18 mouse cellular contexts compared by ENCODE assay signal in the genomic region with DNA sequence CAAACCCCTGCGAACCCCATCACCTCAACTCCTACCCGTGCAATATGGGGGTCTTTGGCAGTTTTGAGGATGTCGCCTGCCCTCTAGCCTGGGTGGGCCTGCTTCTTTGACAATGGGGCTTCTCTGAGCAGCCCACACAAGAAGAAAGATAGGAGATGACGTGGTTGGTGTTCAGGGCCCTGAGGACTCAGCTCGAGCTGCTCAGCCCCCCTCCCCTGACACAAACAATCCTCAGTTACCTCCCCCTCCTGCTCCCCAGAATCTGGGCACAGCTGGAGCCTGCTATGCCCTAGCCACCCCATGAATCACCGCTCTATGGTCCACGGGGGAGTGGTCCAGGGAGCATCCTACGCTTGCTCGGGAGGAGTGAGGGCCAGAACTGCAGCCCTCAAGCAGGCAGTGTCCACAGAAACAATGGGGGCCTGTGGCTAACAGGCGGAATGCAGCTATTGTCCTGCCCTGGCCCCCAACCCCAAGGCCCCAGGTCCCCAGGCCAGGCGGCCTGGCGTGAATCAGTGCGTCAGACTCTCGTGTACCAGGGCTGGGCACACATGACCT. TPM values are rescaled to one million over a fixed set of nuclear protein-coding genes. Genes with fewer than 3 reads are reported as not detected.
DNase-seq lines count a peak whose midpoint lies in the region; ATAC-seq and TF ChIP-seq lines count a peak whose summit lies in the region.
"Had no signal": no experiment of that assay in that cellular context is flagged by ENCODE, and none has a peak within 500 bp of the region (broad histone marks: within the 10 kb centered on the region; RNA-seq: fewer than 3 reads in every experiment).

No protein-coding gene starts in this region.

- peaks cover 34% of the 10 kb centered on the region for H3K4me1 ChIP-seq in E14TG2a.4 (replicated peaks; ENCODE audit: low read depth, low read length)
- H3K4me1 ChIP-seq in midbrain, embryonic 14.5 days (ENCODE audit: control insufficient read depth, insufficient read depth, low read length): peaks cover 30% of the 10 kb centered on the region

- TF ChIP-seq CTCF in E14TG2a.4 (conservative IDR thresholded peaks at IDR 0.05; ENCODE audit: low read length): no peak

- H3K4me3 ChIP-seq in E14TG2a.4 (replicated peaks; ENCODE audit: low read length): peak overlapping the region; percentile 26; the same call in 1 of the 2 replicates
- H3K4me3 ChIP-seq in midbrain, embryonic 14.5 days (replicated peaks; ENCODE audit: low read depth, low read length): no peak overlapping the region
- H3K4me3 ChIP-seq: embryonic facial prominence, embryonic 12.5 days; limb, embryonic 15.5 days had no signal

- H3K4me2 ChIP-seq in midbrain, embryonic 14.5 days (ENCODE audit: low read length): peak overlapping the region; percentile 33
- H3K4me2 ChIP-seq: embryonic facial prominence, embryonic 12.5 days; limb, embryonic 15.5 days had no signal

- peak overlapping the region; percentile 34; the same call in 1 of the 2 replicates for H3K9ac ChIP-seq in midbrain, embryonic 14.5 days (replicated peaks; ENCODE audit: low read length)
- H3K9ac ChIP-seq: embryonic facial prominence, embryonic 12.5 days; limb, embryonic 15.5 days; liver, postnatal 0 days had no signal

- H3K27me3 ChIP-seq in E14TG2a.4 (ENCODE audit: insufficient read depth, low read length): peaks cover 83% of the 10 kb centered on the region
- H3K27me3 ChIP-seq in midbrain, embryonic 14.5 days (ENCODE audit: control insufficient read depth, insufficient read depth, low read length): no peaks in the 10 kb centered on the region; the same call in 1 of the 2 replicates

- intact Hi-C loops in left cerebral cortex, postnatal 4 days (cut with DNase I): loop anchor here (10.0 kb wide), 1 partner anchor 443 kb away; no protein-coding TSS in a partner anchor

- ATAC-seq in midbrain, embryonic 14.5 days (ENCODE audit: low FRiP score, low TSS enrichment): 0 out of 2 replicates have a peak, but pooled peaks have one; percentile 2
- ATAC-seq: activated CD4-positive, CD25-positive, alpha-beta regulatory T cell, adult 4 months; liver, postnatal 0 days had no signal

- H3K36me3 ChIP-seq in E14TG2a.4 (ENCODE audit: insufficient read depth, low read length): no peaks in the 10 kb centered on the region
- H3K36me3 ChIP-seq in midbrain, embryonic 14.5 days (ENCODE audit: control insufficient read depth, insufficient read depth, low read length): no peaks in the 10 kb centered on the region
- H3K36me3 ChIP-seq: embryonic facial prominence, embryonic 12.5 days; limb, embryonic 15.5 days had no signal

- H3K27ac ChIP-seq in midbrain, embryonic 14.5 days (replicated peaks; ENCODE audit: low read depth, low read length): peak overlapping the region; percentile 70
- H3K27ac ChIP-seq: embryonic facial prominence, embryonic 12.5 days; limb, embryonic 15.5 days had no signal

- no peaks in the 10 kb centered on the region for H3K9me3 ChIP-seq in E14TG2a.4 (ENCODE audit: low read length)
- H3K9me3 ChIP-seq in midbrain, embryonic 14.5 days (ENCODE audit: control insufficient read depth, low read length): no peaks in the 10 kb centered on the region
- H3K9me3 ChIP-seq: embryonic facial prominence, embryonic 12.5 days; limb, embryonic 15.5 days had no signal

- WGBS in midbrain, embryonic 14.5 days: 12% methylated on average over 14 of the region's 14 CpGs

- DNase-seq in cerebellum, adult 9-11 months: peak; percentile 22
- DNase-seq in cerebellum, postnatal 4 days (ENCODE audit: low spot score in 2 of 2): no peak
- peak; percentile 48 for DNase-seq in layer of hippocampus, adult 11-12 months (ENCODE audit: low spot score)
- DNase-seq in layer of hippocampus, adult 9-10 months (ENCODE audit: low spot score): no peak
- no peak for DNase-seq in midbrain, embryonic 14.5 days
- no peak for DNase-seq in left cerebral cortex, postnatal 4 days
- DNase-seq in adrenal gland, postnatal 4 days (ENCODE audit: low spot score in 2 of 2): no peak
- DNase-seq: adrenal gland, postnatal 36 days; cerebellum, postnatal 36 days; heart, adult 18-20 months; kidney, adult 2 months; kidney, postnatal 4 days; liver, postnatal 0 days had no signal

RNA-seq across cellular contexts. Expression of a gene that starts 10.9 kb away (rescaled TPM):
- 21.7 and 22.6 TPM in 2 replicates for polyA plus RNA-seq in midbrain, embryonic 14.5 days (2014; fragmentation: Nextera tagmentation; extraction: Ambion mirVana)
- total RNA-seq in left cerebral cortex, postnatal 4 days (2021): 10 to 100 TPM; 42.4 to 52.0 TPM
- total RNA-seq in adrenal gland, postnatal 4 days (2021): under 1 TPM; 0.23 to 0.34 TPM
- polyA plus RNA-seq: activated CD4-positive, CD25-positive, alpha-beta regulatory T cell, adult 4 months; liver, postnatal 0 days had no signal

RNA-seq across cellular contexts. Expression of a gene that starts 25.8 kb away (rescaled TPM):
- polyA plus RNA-seq in midbrain, embryonic 14.5 days (2014; fragmentation: Nextera tagmentation; extraction: Ambion mirVana): 37.6 and 38.2 TPM in 2 replicates
- 10 to 100 TPM; 16.5 to 20.2 TPM for total RNA-seq in left cerebral cortex, postnatal 4 days (2021)
- total RNA-seq in adrenal gland, postnatal 4 days (2021): 10 to 100 TPM; 34.3 to 35.9 TPM

RNA-seq across cellular contexts. Expression of a gene that starts 32.9 kb away (rescaled TPM):
- 0.73 and 1.8 TPM in 2 replicates for polyA plus RNA-seq in midbrain, embryonic 14.5 days (2014; fragmentation: Nextera tagmentation; extraction: Ambion mirVana)
- 1 to 10 TPM; 4.3 to 4.9 TPM for total RNA-seq in left cerebral cortex, postnatal 4 days (2021)
- 10 to 100 TPM; 15.6 to 17.3 TPM for total RNA-seq in adrenal gland, postnatal 4 days (2021)

RNA-seq across cellular contexts. Expression of a gene that starts 47.0 kb away (rescaled TPM):
- polyA plus RNA-seq in midbrain, embryonic 14.5 days (2014; fragmentation: Nextera tagmentation; extraction: Ambion mirVana): 94.9 and 116 TPM in 2 replicates
- total RNA-seq in left cerebral cortex, postnatal 4 days (2021): 10 to 100 TPM; 45.9 to 47.3 TPM
- 10 to 100 TPM; 58.4 to 62.7 TPM for total RNA-seq in adrenal gland, postnatal 4 days (2021)

RNA-seq across cellular contexts. Expression of a gene that starts 57.0 kb away (rescaled TPM):
- 0.61 and 0.84 TPM in 2 replicates for polyA plus RNA-seq in midbrain, embryonic 14.5 days (2014; fragmentation: Nextera tagmentation; extraction: Ambion mirVana)
- total RNA-seq in left cerebral cortex, postnatal 4 days (2021): 1 to 10 TPM in 1 of 2 experiments, under 1 TPM in 1; 0.99 to 1.5 TPM
- total RNA-seq in adrenal gland, postnatal 4 days (2021): not detected
- total RNA-seq: adrenal gland, postnatal 36 days; gastrocnemius, adult 8-10 months; heart, adult 18-20 months had no signal
- polyA plus RNA-seq: activated CD4-positive, CD25-positive, alpha-beta regulatory T cell, adult 4 months; embryonic facial prominence, embryonic 12.5 days; kidney, adult 2 months; limb, embryonic 15.5 days; liver, postnatal 0 days had no signal

Comparison
In these comparisons a context has a peak if more than half of its experiments do, and no peak if none do; other contexts are left out.
1. DNase-seq: peak in cerebellum, adult 9-11 months (single experiment) and layer of hippocampus, adult 11-12 months (single experiment); none in cerebellum, postnatal 4 days (0 of 2), layer of hippocampus, adult 9-10 months (single experiment), midbrain, embryonic 14.5 days (single experiment), left cerebral cortex, postnatal 4 days (single experiment) and adrenal gland, postnatal 4 days (0 of 2).
2. RNA of a gene that starts 10.9 kb away (total RNA-seq): 42.4 to 52.0 TPM in left cerebral cortex, postnatal 4 days; 0.23 to 0.34 TPM in adrenal gland, postnatal 4 days; every median in the first group is over 10 times any median in the second.